Mouse (Mus musculus): ENCODE results near the gene Ccser1.

Ccser1 gene

GRCm38 (mm10) chr6:61431726-61431984, 251.5 kb downstream of the Ccser1 start:
- in situ Hi-C loops (cut with MboI, MseI) = no loop called here

- in situ Hi-C loops (cut with MboI, MseI) = no loop called here
These were observed 252.0 kb downstream of the Ccser1 start for GRCm38 (mm10) chr6:61432167-61432566.

- in situ Hi-C loops (cut with MboI, MseI) = no loop called here
These were observed 252.6 kb downstream of the Ccser1 start for GRCm38 (mm10) chr6:61432703-61433102.

GRCm38 (mm10) chr6:61438165-61438564, 258.0 kb downstream of the Ccser1 start:
- in situ Hi-C loops (cut with MboI, MseI) = no loop called here

GRCm38 (mm10) chr6:61471371-61472152, 291.4 kb downstream of the Ccser1 start:
- in situ Hi-C loops (cut with MboI, MseI) = no loop called here

GRCm38 (mm10) chr6:61485336-61485735, 305.2 kb downstream of the Ccser1 start:
- in situ Hi-C loops (cut with MboI, MseI) = no loop called here

GRCm38 (mm10) chr6:61491979-61492821, 312.1 kb downstream of the Ccser1 start:
- in situ Hi-C loops (cut with MboI, MseI) = no loop called here

GRCm38 (mm10) chr6:61493386-61493785, 313.3 kb downstream of the Ccser1 start:
- in situ Hi-C loops (cut with MboI, MseI) = no loop called here

GRCm38 (mm10) chr6:61515310-61515709, 335.2 kb downstream of the Ccser1 start:
- in situ Hi-C loops (cut with MboI, MseI) = no loop called here

- in situ Hi-C loops (cut with MboI, MseI) = no loop called here
These were observed 341.5 kb downstream of the Ccser1 start for GRCm38 (mm10) chr6:61521587-61521986.

GRCm38 (mm10) chr6:61522108-61522507, 342.0 kb downstream of the Ccser1 start:
- in situ Hi-C loops (cut with MboI, MseI) = no loop called here

GRCm38 (mm10) chr6:61523748-61524493, 343.8 kb downstream of the Ccser1 start:
- in situ Hi-C loops (cut with MboI, MseI) = no loop called here

- in situ Hi-C loops (cut with MboI, MseI) = no loop called here
These were observed 360.6 kb downstream of the Ccser1 start for GRCm38 (mm10) chr6:61540732-61541131.

- in situ Hi-C loops (cut with MboI, MseI) = no loop called here
These were observed 363.4 kb downstream of the Ccser1 start for GRCm38 (mm10) chr6:61543459-61544044.

- in situ Hi-C loops (cut with MboI, MseI) = no loop called here
These were observed 387.4 kb downstream of the Ccser1 start for GRCm38 (mm10) chr6:61567551-61567950.

GRCm38 (mm10) chr6:61567967-61568366, 387.8 kb downstream of the Ccser1 start:
- in situ Hi-C loops (cut with MboI, MseI) = no loop called here

GRCm38 (mm10) chr6:61581696-61582095, 401.6 kb downstream of the Ccser1 start:
- in situ Hi-C loops (cut with MboI, MseI) = no loop called here

- in situ Hi-C loops (cut with MboI, MseI) = no loop called here
These were observed 408.9 kb downstream of the Ccser1 start for GRCm38 (mm10) chr6:61588999-61589398.

- in situ Hi-C loops (cut with MboI, MseI) = no loop called here
These were observed 421.8 kb downstream of the Ccser1 start for GRCm38 (mm10) chr6:61601911-61602310.

GRCm38 (mm10) chr6:61614920-61615319, 434.8 kb downstream of the Ccser1 start:
- in situ Hi-C loops (cut with MboI, MseI) = no loop called here

GRCm38 (mm10) chr6:61621707-61622106, 441.6 kb downstream of the Ccser1 start:
- in situ Hi-C loops (cut with MboI, MseI) = no loop called here

GRCm38 (mm10) chr6:61661414-61661813, 481.3 kb downstream of the Ccser1 start:
- in situ Hi-C loops (cut with MboI, MseI) = no loop called here
